Mouse (Mus musculus): ENCODE results near the gene Maf. TPM values are rescaled to one million over a fixed set of nuclear protein-coding genes. Genes with fewer than 3 reads are reported as not detected.
A peak's percentile ranks its signal among the peaks of the same experiment; 100 is the strongest.

Maf gene
- polyA plus RNA-seq, 1 experiment from 2014 or later: 10.2 TPM

- Histone ChIP-seq H3K9me3 (ENCODE audit: control insufficient read depth, low read length) (no peaks in the 10 kb centered on the region), H3K4me2 (ENCODE audit: low read length) (no peak overlapping the region), H3K27me3 (replicated peaks; ENCODE audit: control insufficient read depth, insufficient read depth, low read length) (no peaks in the 10 kb centered on the region), H3K36me3 (ENCODE audit: control insufficient read depth, insufficient read depth, low read length) (no peaks in the 10 kb centered on the region), H3K27ac (ENCODE audit: low read depth) (no peak overlapping the region), H3K4me3 (ENCODE audit: low read depth, low read length) (no peak overlapping the region), H3K9ac (ENCODE audit: low read length) (no peak overlapping the region), H3K4me1 (replicated peaks; ENCODE audit: control insufficient read depth, insufficient read depth, low read length) (peaks cover 19% of the 10 kb centered on the region)
- no peak for DNase-seq (ENCODE audit: low spot score)
- WGBS: 64% methylated on average over 8 of the region's 8 CpGs
- ATAC-seq (replicated peaks; ENCODE audit: low FRiP score, low TSS enrichment, low read depth): no peak
Measured at GRCm38 (mm10) chr8:115709931-115710330, 2.3 kb upstream of the Maf start.

- no peaks in the 10 kb centered on the region for H3K9me3 ChIP-seq (ENCODE audit: control insufficient read depth, low read length)
- H3K4me1 ChIP-seq (replicated peaks; ENCODE audit: control insufficient read depth, insufficient read depth, low read length): peaks cover 19% of the 10 kb centered on the region
- no peaks in the 10 kb centered on the region for H3K27me3 ChIP-seq (replicated peaks; ENCODE audit: control insufficient read depth, insufficient read depth, low read length)
- peak overlapping the region; percentile 80 for H3K4me3 ChIP-seq (ENCODE audit: low read depth, low read length)
- DNase-seq (ENCODE audit: low spot score) (peak; percentile 97), ATAC-seq (replicated peaks; ENCODE audit: low FRiP score, low TSS enrichment, low read depth) (no peak)
- H3K9ac ChIP-seq (ENCODE audit: low read length): peak overlapping the region; percentile 20; the same call in 1 of the 2 replicates
- peak overlapping the region; percentile 70 for H3K4me2 ChIP-seq (ENCODE audit: low read length)
- no peak overlapping the region for H3K27ac ChIP-seq (ENCODE audit: low read depth)
- H3K36me3 ChIP-seq (ENCODE audit: control insufficient read depth, insufficient read depth, low read length): no peaks in the 10 kb centered on the region
- 2% methylated on average over 19 of the region's 19 CpGs for WGBS
Measured at GRCm38 (mm10) chr8:115708936-115709780, 1.6 kb upstream of the Maf start.

GRCm38 (mm10) chr8:115706861-115707730 is 498 bp downstream of the Maf start:
- peaks cover 19% of the 10 kb centered on the region for H3K4me1 ChIP-seq (replicated peaks; ENCODE audit: control insufficient read depth, insufficient read depth, low read length)
- ATAC-seq (replicated peaks; ENCODE audit: low FRiP score, low TSS enrichment, low read depth) (peak; percentile 74), DNase-seq (ENCODE audit: low spot score) (peak; percentile 89)
- peak overlapping the region; percentile 93 for H3K27ac ChIP-seq (ENCODE audit: low read depth)
- peak overlapping the region; percentile 70 for H3K4me2 ChIP-seq (ENCODE audit: low read length)
- no peaks in the 10 kb centered on the region for H3K27me3 ChIP-seq (replicated peaks; ENCODE audit: control insufficient read depth, insufficient read depth, low read length)
- no peaks in the 10 kb centered on the region for H3K36me3 ChIP-seq (ENCODE audit: control insufficient read depth, insufficient read depth, low read length)
- H3K9ac ChIP-seq (ENCODE audit: low read length): peak overlapping the region; percentile 78
- no peaks in the 10 kb centered on the region for H3K9me3 ChIP-seq (ENCODE audit: control insufficient read depth, low read length)
- peak overlapping the region; percentile 80 for H3K4me3 ChIP-seq (ENCODE audit: low read depth, low read length)
- under 1% methylated on average over 59 of the region's 76 CpGs for whole genome bisulfite sequencing

- Histone ChIP-seq H3K4me1 (replicated peaks; ENCODE audit: control insufficient read depth, insufficient read depth, low read length) (peaks cover 17% of the 10 kb centered on the region), H3K9ac (ENCODE audit: low read length) (peak overlapping the region; percentile 78), H3K27ac (ENCODE audit: low read depth) (peak overlapping the region; percentile 93), H3K4me2 (ENCODE audit: low read length) (peak overlapping the region; percentile 70), H3K36me3 (ENCODE audit: control insufficient read depth, insufficient read depth, low read length) (no peaks in the 10 kb centered on the region), H3K9me3 (ENCODE audit: control insufficient read depth, low read length) (no peaks in the 10 kb centered on the region), H3K27me3 (replicated peaks; ENCODE audit: control insufficient read depth, insufficient read depth, low read length) (no peaks in the 10 kb centered on the region), H3K4me3 (ENCODE audit: low read depth, low read length) (peak overlapping the region; percentile 80)
- 0% methylated on average over 24 of the region's 39 CpGs for WGBS
- DNase-seq (ENCODE audit: low spot score) (peak; percentile 86), ATAC-seq (replicated peaks; ENCODE audit: low FRiP score, low TSS enrichment, low read depth) (peak; percentile 4; the same call in 1 of the 2 replicates)
Measured at GRCm38 (mm10) chr8:115706411-115706860, 1.2 kb downstream of the Maf start.

- under 1% methylated on average over 36 of the region's 36 CpGs for WGBS
- peak overlapping the region; percentile 93 for H3K27ac ChIP-seq (ENCODE audit: low read depth)
- H3K4me1 ChIP-seq (replicated peaks; ENCODE audit: control insufficient read depth, insufficient read depth, low read length): peaks cover 9% of the 10 kb centered on the region
- peak overlapping the region; percentile 70 for H3K4me2 ChIP-seq (ENCODE audit: low read length)
- H3K27me3 ChIP-seq (replicated peaks; ENCODE audit: control insufficient read depth, insufficient read depth, low read length): no peaks in the 10 kb centered on the region
- H3K4me3 ChIP-seq (ENCODE audit: low read depth, low read length): peak overlapping the region; percentile 80
- H3K9me3 ChIP-seq (ENCODE audit: control insufficient read depth, low read length): no peaks in the 10 kb centered on the region
- DNase-seq (ENCODE audit: low spot score) (peak; percentile 82), ATAC-seq (replicated peaks; ENCODE audit: low FRiP score, low TSS enrichment, low read depth) (peak; percentile 22; the same call in 1 of the 2 replicates)
- H3K9ac ChIP-seq (ENCODE audit: low read length): peak overlapping the region; percentile 78
- H3K36me3 ChIP-seq (ENCODE audit: control insufficient read depth, insufficient read depth, low read length): no peaks in the 10 kb centered on the region
Measured at GRCm38 (mm10) chr8:115705591-115706110, 1.9 kb downstream of the Maf start.

GRCm38 (mm10) chr8:115703056-115703455 is 4.5 kb downstream of the Maf start:
- DNase-seq (ENCODE audit: low spot score) (no peak), ATAC-seq (replicated peaks; ENCODE audit: low FRiP score, low TSS enrichment, low read depth) (no peak)
- no peaks in the 10 kb centered on the region for H3K9me3 ChIP-seq (ENCODE audit: control insufficient read depth, low read length)
- H3K36me3 ChIP-seq (ENCODE audit: control insufficient read depth, insufficient read depth, low read length): no peaks in the 10 kb centered on the region
- no peak overlapping the region for H3K27ac ChIP-seq (ENCODE audit: low read depth)
- WGBS: 90% methylated on average over 4 of the region's 4 CpGs
- no peaks in the 10 kb centered on the region for H3K27me3 ChIP-seq (replicated peaks; ENCODE audit: control insufficient read depth, insufficient read depth, low read length)
- H3K4me1 ChIP-seq (replicated peaks; ENCODE audit: control insufficient read depth, insufficient read depth, low read length): peaks cover 15% of the 10 kb centered on the region; the same call in 1 of the 2 replicates
- peak overlapping the region; percentile 21; the same call in 1 of the 2 replicates for H3K4me3 ChIP-seq (ENCODE audit: low read depth, low read length)
- peak overlapping the region; percentile 36 for H3K4me2 ChIP-seq (ENCODE audit: low read length)
- H3K9ac ChIP-seq (ENCODE audit: low read length): no peak overlapping the region

GRCm38 (mm10) chr8:115701001-115701400 is 6.6 kb downstream of the Maf start:
- ATAC-seq (replicated peaks; ENCODE audit: low FRiP score, low TSS enrichment, low read depth): no peak
- no peak overlapping the region for H3K9ac ChIP-seq (ENCODE audit: low read length)
- 67% methylated on average over 5 of the region's 5 CpGs for WGBS
- no peaks in the 10 kb centered on the region for H3K36me3 ChIP-seq (ENCODE audit: control insufficient read depth, insufficient read depth, low read length)
- no peak for DNase-seq (ENCODE audit: low spot score)
- H3K4me3 ChIP-seq (ENCODE audit: low read depth, low read length): no peak overlapping the region
- H3K4me1 ChIP-seq (replicated peaks; ENCODE audit: control insufficient read depth, insufficient read depth, low read length): peaks cover 16% of the 10 kb centered on the region; the same call in 1 of the 2 replicates
- no peaks in the 10 kb centered on the region for H3K9me3 ChIP-seq (ENCODE audit: control insufficient read depth, low read length)
- no peak overlapping the region for H3K27ac ChIP-seq (ENCODE audit: low read depth)
- H3K27me3 ChIP-seq (replicated peaks; ENCODE audit: control insufficient read depth, insufficient read depth, low read length): no peaks in the 10 kb centered on the region
- no peak overlapping the region for H3K4me2 ChIP-seq (ENCODE audit: low read length)

- no peak overlapping the region for H3K4me2 ChIP-seq (ENCODE audit: low read length)
- no peak overlapping the region for H3K27ac ChIP-seq (ENCODE audit: low read depth)
- H3K27me3 ChIP-seq (replicated peaks; ENCODE audit: control insufficient read depth, insufficient read depth, low read length): no peaks in the 10 kb centered on the region
- no peak overlapping the region for H3K9ac ChIP-seq (ENCODE audit: low read length)
- no peaks in the 10 kb centered on the region for H3K36me3 ChIP-seq (ENCODE audit: control insufficient read depth, insufficient read depth, low read length)
- peaks cover 16% of the 10 kb centered on the region; the same call in 1 of the 2 replicates for H3K4me1 ChIP-seq (replicated peaks; ENCODE audit: control insufficient read depth, insufficient read depth, low read length)
- ATAC-seq (replicated peaks; ENCODE audit: low FRiP score, low TSS enrichment, low read depth) (no peak), DNase-seq (ENCODE audit: low spot score) (no peak)
- H3K4me3 ChIP-seq (ENCODE audit: low read depth, low read length): no peak overlapping the region
- WGBS: 49% methylated on average over 5 of the region's 5 CpGs
- H3K9me3 ChIP-seq (ENCODE audit: control insufficient read depth, low read length): no peaks in the 10 kb centered on the region
Measured at GRCm38 (mm10) chr8:115699151-115699550, 8.4 kb downstream of the Maf start.
